Mouse (Mus musculus): ENCODE results near the gene Fgfr2. TPM values are rescaled to one million over a fixed set of nuclear protein-coding genes. Genes with fewer than 3 reads are reported as not detected.

Gene Fgfr2
- total and polyA plus RNA-seq, 2 experiments from 2014 or later: 12.1 to 32.6 TPM

DNA sequence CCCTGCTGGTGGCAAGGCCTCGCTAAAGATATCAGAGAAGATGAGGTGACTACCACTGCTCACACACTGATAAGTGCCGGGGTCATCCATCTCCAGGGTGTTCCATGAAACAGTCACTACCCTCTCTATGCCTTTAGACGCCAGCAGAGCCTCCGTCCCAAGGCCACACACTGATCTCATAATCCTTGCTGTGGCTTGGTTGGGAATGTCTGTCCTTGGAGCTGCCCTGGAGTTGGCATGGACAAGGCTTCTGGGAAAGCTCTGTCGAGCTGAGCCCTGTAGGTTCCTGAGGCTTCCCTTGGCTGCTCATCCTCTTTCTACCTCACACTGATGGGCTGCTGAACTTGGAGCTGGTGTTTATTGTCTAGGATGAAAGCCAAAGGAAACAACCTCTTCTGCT is 2336.4 kb downstream of the Fgfr2 start:
- WGBS: 74% methylated on average over 5 of the region's 5 CpGs
- no peak for TF ChIP-seq CTCF (IDR thresholded peaks at IDR 0.05)
- no peaks in the 10 kb centered on the region for H3K4me1 ChIP-seq (ENCODE audit: insufficient read depth, low read length)
- ATAC-seq (ENCODE audit: low FRiP score): no peak
- H3K36me3 ChIP-seq (ENCODE audit: insufficient read depth, low read length): no peaks in the 10 kb centered on the region
- H3K4me2 ChIP-seq (ENCODE audit: low read depth, low read length, poor library complexity, severe bottlenecking): no peak overlapping the region
- no peak overlapping the region for H3K4me3 ChIP-seq (ENCODE audit: low read depth, low read length)
- no peak overlapping the region for H3K27ac ChIP-seq (ENCODE audit: low read depth, low read length)
- no peaks in the 10 kb centered on the region for H3K27me3 ChIP-seq (ENCODE audit: insufficient read depth, low read length)
- no peak overlapping the region for H3K9ac ChIP-seq (replicated peaks; ENCODE audit: low read length, poor library complexity, severe bottlenecking)
- no peaks in the 10 kb centered on the region for H3K9me3 ChIP-seq (ENCODE audit: low read length)
- no peak for DNase-seq (ENCODE audit: low spot score)

DNA sequence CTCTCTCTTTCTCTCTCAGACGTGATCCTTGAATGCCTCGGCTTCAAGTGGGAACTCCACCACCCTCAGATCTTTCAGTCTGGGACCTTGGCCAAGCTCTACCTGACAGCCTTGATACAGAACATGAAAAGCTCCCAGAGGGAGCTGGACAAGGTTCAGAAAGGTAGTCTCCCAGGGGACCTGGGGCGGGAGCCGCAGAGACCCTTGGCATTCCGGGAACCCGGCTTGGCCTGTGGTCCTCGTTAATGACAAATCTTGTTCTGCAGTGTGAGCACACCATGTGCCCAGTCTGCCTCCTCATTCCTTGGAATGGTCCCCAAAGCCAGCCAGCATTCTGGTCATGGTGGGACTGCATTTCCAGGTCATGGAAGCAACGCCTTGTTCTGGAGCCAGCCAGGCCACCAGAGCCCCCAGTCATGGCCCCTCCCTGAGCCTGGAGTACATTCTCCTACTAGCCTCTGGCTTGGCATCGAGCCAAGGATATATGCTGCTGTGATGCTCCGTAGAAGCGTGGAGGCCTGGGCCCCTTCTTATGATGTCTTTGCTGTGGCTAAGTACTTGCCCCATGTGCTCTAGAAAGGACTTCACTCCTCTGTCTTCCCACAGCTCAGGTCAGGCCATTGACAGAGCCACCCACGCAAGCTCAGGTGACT is 2337.1 kb downstream of the Fgfr2 start:
- 77% methylated on average over 12 of the region's 12 CpGs for WGBS
- no peak for DNase-seq (ENCODE audit: low spot score)
- Histone ChIP-seq H3K27ac (ENCODE audit: low read depth, low read length) (no peak overlapping the region), H3K36me3 (ENCODE audit: insufficient read depth, low read length) (no peaks in the 10 kb centered on the region), H3K4me3 (ENCODE audit: low read depth, low read length) (no peak overlapping the region), H3K9ac (replicated peaks; ENCODE audit: low read length, poor library complexity, severe bottlenecking) (no peak overlapping the region), H3K4me1 (ENCODE audit: insufficient read depth, low read length) (no peaks in the 10 kb centered on the region), H3K4me2 (ENCODE audit: low read depth, low read length, poor library complexity, severe bottlenecking) (no peak overlapping the region), H3K9me3 (ENCODE audit: low read length) (no peaks in the 10 kb centered on the region), H3K27me3 (ENCODE audit: insufficient read depth, low read length) (no peaks in the 10 kb centered on the region)
- no peak for ATAC-seq (ENCODE audit: low FRiP score)
- no peak for TF ChIP-seq CTCF (IDR thresholded peaks at IDR 0.05)

DNA sequence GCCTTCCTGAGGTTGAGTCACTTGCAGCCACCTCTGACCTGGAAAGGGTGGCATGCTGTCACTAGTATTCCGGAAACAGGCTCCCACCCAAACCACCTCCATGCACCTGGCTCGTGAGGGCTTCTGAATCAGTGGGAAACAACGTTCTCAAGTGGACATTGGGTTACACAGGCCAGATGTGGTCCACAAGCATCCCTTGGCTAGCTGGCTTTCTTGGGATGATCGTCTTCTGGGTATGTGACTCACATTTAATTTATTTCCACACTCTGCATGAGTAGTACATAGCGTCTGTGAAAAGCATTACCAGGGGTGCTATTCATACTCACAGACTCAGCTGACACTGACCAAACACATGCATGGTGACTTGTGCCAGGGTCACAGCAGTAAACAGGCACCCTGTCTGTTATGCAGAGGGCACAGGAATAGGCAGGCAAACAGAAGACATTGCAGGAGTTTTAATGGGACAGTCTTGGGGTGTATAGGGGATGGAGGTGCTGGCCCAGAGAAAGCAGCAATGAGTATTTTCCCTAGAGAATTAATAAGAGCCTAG is 2340.6 kb downstream of the Fgfr2 start:
- no peak for TF ChIP-seq CTCF (IDR thresholded peaks at IDR 0.05)
- Histone ChIP-seq H3K9me3 (ENCODE audit: low read length) (no peaks in the 10 kb centered on the region), H3K4me2 (ENCODE audit: low read depth, low read length, poor library complexity, severe bottlenecking) (no peak overlapping the region), H3K9ac (replicated peaks; ENCODE audit: low read length, poor library complexity, severe bottlenecking) (no peak overlapping the region), H3K36me3 (ENCODE audit: insufficient read depth, low read length) (no peaks in the 10 kb centered on the region), H3K4me3 (ENCODE audit: low read depth, low read length) (no peak overlapping the region), H3K27me3 (ENCODE audit: insufficient read depth, low read length) (no peaks in the 10 kb centered on the region), H3K4me1 (ENCODE audit: insufficient read depth, low read length) (no peaks in the 10 kb centered on the region), H3K27ac (ENCODE audit: low read depth, low read length) (no peak overlapping the region)
- ATAC-seq (ENCODE audit: low FRiP score): no peak
- 88% methylated on average over 5 of the region's 5 CpGs for WGBS
- no peak for DNase-seq (ENCODE audit: low spot score)

DNA sequence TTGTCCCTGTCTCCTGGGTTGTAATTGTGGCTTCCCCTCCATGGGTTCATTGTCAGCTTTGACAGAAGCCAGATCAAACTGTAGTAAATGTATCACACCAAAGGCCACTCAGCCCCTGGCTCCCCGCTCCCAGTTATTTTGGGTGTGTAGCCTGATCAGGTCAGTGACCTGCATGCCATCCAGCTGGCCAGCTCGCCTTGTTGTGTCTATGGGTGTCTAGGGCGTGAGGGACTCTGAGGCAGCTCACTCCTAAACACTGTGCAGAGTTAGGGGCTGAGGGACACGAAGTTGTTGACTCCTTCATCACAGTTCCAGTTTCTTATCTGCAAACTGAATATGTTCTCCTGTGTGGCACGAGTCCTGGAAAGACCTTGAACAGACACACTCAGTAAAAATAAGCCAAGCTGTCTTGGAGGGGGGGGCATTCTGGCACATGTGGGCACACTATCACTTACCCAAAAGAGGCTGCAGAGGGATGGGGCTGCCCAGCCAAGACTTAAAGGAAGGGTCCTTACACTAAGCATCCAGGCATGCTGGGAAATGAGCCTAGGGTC is 2342.2 kb downstream of the Fgfr2 start:
- H3K9me3 ChIP-seq (ENCODE audit: low read length): no peaks in the 10 kb centered on the region
- H3K4me3 ChIP-seq (ENCODE audit: low read depth, low read length): no peak overlapping the region
- no peaks in the 10 kb centered on the region for H3K27me3 ChIP-seq (ENCODE audit: insufficient read depth, low read length)
- ATAC-seq (ENCODE audit: low FRiP score) (no peak), DNase-seq (ENCODE audit: low spot score) (no peak)
- no peak overlapping the region for H3K27ac ChIP-seq (ENCODE audit: low read depth, low read length)
- H3K36me3 ChIP-seq (ENCODE audit: insufficient read depth, low read length): no peaks in the 10 kb centered on the region
- 76% methylated on average over 5 of the region's 5 CpGs for WGBS
- no peak overlapping the region for H3K9ac ChIP-seq (replicated peaks; ENCODE audit: low read length, poor library complexity, severe bottlenecking)
- no peak for TF ChIP-seq CTCF (IDR thresholded peaks at IDR 0.05)
- H3K4me2 ChIP-seq (ENCODE audit: low read depth, low read length, poor library complexity, severe bottlenecking): no peak overlapping the region
- H3K4me1 ChIP-seq (ENCODE audit: insufficient read depth, low read length): no peaks in the 10 kb centered on the region

DNA sequence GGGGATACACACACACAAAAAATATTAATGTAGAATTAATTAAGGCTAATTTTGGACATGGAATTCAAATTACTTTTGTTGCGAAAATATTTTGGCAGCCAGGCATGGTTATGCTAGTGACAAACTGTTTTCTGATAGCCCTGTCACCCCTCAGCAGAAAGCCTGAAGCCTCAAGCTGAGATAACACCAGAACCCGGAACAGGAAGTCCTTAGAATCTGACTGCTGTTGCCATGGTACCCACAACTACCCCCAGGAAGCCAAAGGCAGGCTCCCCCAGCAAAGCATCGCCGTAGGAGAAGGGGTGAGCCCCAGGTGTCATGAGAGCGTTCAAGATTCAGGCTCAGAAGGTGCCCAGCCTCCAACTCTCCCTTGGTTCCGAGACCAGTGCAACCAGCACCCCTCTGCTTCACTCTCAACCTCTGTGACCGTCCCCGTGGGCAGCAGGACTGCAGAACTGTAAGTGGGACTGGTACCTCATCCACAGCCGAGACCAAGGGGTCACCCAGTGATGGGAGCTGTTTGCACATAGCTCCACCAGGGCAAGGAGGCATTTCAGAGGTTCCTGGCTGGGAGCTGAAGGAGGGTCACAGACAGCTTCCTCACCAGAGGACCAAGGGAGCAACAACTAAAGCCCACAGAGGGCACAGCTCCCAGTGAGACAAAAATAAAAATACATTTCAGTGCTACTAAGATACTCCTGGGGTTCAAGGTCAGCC is 2349.1 kb downstream of the Fgfr2 start, which contains the start of gene Btbd16:
Gene Btbd16 (plus strand): TSS at position 156 of the 717 bp plus-strand sequence.
- no peak within 1 kb of the TSS for H3K4me2 ChIP-seq (ENCODE audit: low read depth, low read length, poor library complexity, severe bottlenecking)
- no peaks in the 10 kb centered on the region for H3K4me1 ChIP-seq (ENCODE audit: insufficient read depth, low read length)
- H3K27ac ChIP-seq (ENCODE audit: low read depth, low read length): no peak within 1 kb of the TSS
- no peak within 1 kb of the TSS for H3K9ac ChIP-seq (replicated peaks; ENCODE audit: low read length, poor library complexity, severe bottlenecking)
- no peak for ATAC-seq (ENCODE audit: low FRiP score)
- no peak for TF ChIP-seq CTCF (IDR thresholded peaks at IDR 0.05)
- 54% methylated on average over 9 of the region's 9 CpGs for WGBS
- no peak within 1 kb of the TSS for H3K4me3 ChIP-seq (ENCODE audit: low read depth, low read length)
- H3K9me3 ChIP-seq (ENCODE audit: low read length): no peaks in the 10 kb centered on the region
- no peak for DNase-seq (ENCODE audit: low spot score)
- H3K27me3 ChIP-seq (ENCODE audit: insufficient read depth, low read length): no peaks in the 10 kb centered on the region
- no peaks in the 10 kb centered on the region for H3K36me3 ChIP-seq (ENCODE audit: insufficient read depth, low read length)

All from midbrain, postnatal 0 days (tissue).